Mouse (Mus musculus) cerebellum, postnatal 10 days (tissue): ENCODE data around the gene Smarcc1.
A peak's percentile ranks its signal among the peaks of the same experiment; 100 is the strongest.
"Not testable (repeated sequence)": the region's sequence is repeated elsewhere in the genome, so short reads cannot be mapped to it uniquely, and the experiment has no call there.

ENCODE experiments used
- DNase-seq, 2 experiments: peaks; one replicate each; pipeline ENCODE4 v3.0.0; 2021; ENCODE audit warnings: mixed read lengths in 2 of 2

Smarcc1 gene

DNA sequence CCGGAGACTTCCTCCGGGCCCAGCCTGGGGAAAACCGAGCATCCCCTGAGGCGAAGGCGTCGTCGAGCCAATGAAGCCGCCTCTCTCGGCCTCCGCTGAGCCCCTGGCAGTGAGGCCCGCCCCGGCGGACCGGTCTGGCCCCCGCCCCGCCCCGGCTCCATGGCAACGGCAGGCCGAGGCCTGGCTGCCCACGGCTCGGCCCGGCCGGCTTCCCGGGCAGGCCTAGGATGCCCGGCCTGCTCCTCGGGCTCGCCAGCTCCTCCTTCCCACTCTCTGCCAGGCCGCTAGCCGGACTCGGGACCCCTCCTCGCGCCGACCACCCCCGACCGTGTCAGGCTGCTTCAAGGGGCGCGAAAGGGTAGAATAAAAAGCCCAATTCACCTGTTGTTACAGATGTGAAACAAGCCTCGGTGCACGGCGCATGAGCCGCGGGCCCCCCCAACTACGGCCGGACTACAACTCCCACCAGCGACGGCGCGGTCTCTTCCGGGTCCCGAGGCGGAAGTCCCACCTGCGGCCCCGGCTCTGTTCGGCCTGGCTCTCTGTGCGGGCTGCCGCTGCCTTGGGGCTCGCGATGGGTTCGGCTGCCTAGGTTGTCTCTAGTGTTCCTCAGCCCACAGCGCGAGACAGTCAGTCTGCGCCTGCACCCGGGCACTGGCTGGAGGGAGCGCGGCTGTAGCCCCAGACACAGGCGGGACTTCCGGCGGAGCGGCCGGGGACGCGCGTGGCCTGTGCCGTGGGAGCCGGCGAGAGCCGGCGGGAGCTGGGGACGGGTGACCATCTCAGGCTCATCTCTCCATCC, at the start of gene Smarcc1:
Smarcc1 (plus strand) TSS at position 732 of the 802 bp plus-strand sequence.
- DNase-seq = peak; percentile 92 to 94

DNA sequence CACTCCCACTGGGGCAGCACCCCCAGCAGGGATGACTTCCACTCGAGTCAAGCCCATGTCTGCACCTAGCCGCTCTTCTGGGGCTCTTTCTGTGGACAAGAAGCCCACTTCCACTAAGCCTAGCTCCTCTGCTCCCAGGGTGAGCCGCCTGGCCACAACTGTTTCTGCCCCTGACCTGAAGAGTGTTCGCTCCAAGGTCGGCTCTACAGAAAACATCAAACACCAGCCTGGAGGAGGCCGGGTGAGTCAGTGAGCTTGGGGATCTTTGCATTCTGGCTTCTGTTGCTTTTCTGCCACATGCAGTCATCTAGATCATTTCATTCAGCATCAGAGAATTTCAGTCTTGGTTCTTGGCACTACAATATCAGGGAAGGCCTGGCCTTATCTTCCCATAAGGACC, 48.8 kb upstream of the Smarcc1 start:
- DNase-seq = no peak

DNA sequence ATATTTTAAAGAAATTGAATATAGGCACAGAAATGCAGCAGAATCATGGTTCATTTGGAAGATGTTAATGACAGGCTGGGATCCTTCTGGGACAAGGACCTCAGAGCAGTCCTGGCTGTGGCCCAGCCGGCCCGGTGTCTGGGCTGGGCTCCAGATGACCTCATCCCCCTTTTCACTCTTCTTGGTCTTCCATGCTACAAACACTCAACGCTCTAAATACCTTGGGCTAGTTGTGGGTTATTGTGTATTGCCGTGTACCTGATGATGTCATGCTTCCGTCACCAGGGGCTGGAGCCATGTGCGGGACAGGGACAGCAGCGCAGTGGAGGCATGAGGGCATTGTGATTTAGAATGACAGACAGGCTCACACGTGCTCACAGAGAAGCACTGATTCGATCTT, 47.1 kb upstream of the Smarcc1 start:
- peak; percentile 81 to 82 for DNase-seq

DNA sequence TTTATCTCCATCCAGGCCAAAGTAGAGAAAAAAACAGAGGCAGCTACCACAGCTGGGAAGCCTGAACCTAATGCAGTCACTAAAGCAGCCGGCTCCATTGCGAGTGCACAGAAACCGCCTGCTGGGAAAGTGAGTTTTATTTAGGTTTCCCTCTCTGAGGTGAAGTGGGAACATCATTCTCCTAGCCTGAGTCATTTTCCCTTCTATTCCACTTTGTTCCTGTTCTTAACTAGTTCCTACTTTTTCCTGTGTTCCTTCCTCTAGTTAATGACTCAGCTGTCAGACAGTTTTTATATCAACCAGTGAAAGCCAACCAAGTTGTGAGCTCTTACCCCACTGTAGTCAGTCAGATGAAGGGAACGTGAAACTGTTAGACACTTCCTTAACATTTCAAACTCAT, 46.5 kb upstream of the Smarcc1 start:
- peak in 1 of 2 experiments; percentile 9 for DNase-seq

DNA sequence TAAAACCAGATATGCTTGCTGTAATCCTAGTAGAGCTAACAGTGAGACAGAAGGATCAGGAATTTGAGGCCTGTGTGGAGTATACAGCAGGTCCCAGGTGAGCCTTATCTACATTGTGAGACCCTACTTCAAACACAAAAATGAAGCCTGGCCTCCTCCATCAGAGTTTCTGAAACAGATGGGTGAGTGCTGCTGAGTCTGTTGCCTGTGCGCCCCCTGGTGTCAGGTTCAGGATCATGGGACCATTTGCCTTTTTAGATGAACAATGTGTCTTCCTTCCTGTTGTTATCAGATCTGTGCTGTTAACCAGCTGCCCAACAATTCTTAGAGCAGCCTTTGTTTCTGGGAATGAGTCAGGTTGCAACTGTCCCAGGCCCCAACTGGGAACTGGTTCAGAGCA, 45.7 kb upstream of the Smarcc1 start:
- DNase-seq = peak; percentile 90 to 93

DNA sequence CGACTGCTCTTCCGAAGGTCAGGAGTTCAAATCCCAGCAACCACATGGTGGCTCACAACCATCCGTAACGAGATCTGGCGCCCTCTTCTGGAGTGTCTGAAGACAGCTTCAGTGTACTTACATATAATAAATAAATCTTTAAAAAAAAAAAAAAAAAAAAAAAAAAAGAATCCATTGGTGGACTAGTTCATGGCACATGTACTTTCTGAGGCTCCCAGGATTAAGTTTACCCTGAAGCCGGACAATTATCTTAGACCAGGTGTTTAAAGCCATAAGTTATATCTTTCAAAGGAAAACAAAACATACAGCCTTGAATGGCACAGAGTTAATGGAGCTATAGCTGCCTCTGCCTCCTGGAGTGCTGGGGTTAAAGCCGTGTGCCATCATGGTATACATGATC, 41.0 kb upstream of the Smarcc1 start:
- DNase-seq = not testable (repeated sequence)

DNA sequence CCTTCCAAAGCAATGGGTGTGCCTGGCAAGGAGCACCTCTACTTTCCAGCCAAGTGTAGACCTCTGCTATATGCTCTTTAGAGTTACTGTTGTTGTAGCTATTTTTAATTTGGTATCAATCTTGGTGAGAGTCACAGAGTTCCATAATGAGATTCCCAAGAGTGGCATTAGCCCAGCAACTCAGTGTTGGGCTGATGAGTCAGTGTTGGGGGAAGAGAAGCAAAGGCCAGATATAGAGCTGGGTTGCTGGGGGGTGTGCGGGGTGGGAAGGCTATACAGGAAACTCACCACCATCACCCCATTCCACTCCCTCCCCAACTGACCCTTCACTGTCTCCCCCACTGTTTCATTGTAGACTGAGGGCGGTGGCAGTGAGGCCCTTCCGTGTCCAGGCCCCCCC, 36.4 kb upstream of the Smarcc1 start:
- peak in 1 of 2 experiments; percentile 20 for DNase-seq

DNA sequence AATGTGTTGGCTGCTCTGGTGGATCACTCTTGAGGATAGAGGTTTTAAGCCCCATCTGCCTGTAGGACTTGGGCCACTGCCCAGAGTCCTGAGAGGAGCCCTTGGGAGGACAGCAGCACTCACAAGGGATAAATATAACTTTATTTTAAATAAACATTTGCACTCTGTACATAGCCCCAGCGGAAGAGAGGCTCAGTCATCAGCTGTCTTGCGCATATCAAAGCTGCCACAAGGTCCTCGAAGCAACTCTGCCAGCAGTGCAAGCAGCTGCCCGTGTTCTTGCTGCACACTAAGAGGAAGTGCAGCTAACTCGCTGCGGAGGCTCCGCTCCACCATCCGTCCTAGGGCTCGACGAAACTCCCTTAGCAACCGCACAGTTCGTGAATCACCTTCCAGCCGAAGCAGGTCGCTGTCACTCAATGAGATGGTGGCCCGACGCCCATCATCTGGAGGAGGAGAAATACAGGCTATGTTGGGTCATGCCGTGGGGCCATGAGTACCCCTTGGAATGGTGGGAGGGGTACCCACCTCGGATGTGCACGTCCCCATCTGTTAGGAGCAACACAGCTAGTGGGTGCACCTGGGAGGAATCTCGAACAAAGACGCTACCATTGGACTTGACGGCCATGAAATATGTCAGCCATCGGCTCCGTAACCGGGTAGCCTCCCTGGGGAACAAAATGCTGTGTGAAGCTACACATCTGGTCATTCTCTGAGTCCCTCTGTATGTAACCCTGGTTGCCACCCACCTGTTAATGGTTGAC, 33.1 kb upstream of the Smarcc1 start:
- DNase-seq = peak; percentile 37 to 44

DNA sequence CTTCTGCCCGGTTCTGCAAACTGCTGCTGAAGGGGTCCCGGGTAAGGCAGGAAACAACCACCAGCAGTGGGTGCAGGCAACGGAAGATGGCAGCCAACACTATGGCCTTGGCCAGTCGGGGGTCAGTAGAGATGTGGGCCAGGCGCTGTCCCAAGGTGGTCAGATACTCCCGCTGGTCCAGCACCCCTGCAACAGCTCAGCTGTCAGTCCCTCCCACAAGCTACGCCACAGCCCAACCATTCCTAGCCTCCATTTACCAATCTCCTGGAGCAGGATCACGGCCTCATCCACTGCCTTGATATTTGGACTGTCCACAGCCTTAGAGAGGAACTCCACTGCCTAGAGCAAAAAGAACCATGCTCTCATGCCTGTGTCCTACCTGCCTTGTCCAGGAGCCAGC, 31.8 kb upstream of the Smarcc1 start:
- DNase-seq = no peak

DNA sequence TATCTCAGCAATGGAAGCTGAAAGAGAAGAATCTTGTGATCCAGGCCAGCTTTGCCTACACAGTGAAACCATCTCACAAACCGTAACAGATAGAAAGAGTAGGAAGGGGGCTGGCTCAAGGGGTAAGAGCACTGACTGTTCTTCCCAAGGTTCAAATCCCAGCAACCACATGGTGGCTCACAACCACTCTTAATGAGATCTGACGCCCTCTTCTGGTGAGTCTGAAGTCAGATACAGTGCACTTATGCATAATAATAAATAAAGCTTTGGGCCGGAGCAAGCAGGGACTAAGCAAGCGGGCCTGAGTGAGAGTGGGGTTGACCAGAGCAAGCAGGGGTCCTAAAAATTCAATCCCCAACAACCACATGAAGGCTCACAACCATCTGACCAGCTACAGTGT, 24.2 kb upstream of the Smarcc1 start:
- DNase-seq = peak; percentile 30 to 34

DNA sequence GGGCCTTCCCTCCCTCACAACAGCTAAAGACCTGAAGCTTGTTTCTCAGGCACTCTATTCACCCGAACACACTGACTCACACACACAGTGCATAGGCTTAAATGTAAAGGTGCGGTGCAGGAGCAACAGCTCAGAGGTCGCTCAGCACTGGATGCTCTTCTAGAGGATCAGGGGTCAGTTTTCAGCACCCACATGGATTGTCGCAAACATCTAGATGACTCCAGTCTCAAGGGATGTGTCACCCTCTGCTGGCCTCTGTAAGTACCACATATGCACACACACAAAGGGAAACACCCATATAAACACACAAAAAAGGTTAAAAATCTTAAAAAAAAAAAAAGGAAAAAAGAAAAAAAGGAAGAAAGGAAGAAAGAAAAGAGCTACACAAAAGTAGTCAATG, 22.7 kb upstream of the Smarcc1 start:
- no peak for DNase-seq

DNA sequence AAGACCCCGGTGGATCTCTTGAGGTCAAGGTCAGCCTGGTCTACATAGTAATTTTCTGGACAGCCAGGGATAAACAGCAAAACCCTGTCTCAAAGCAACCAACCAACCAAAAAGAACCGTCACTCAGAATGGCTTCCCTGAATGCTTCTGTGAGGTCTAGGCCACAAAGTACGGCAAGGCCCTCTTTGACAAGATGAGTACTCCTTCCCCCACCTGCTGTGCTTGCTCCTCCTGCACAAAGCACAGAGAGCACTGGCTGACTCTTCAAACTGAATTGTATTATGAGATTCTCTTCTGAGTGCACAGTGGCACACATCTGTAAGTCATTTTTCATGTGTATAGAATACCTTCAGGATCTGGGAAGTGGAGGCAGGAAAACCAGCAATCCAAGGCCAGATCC, 19.7 kb upstream of the Smarcc1 start:
- no peak for DNase-seq

DNA sequence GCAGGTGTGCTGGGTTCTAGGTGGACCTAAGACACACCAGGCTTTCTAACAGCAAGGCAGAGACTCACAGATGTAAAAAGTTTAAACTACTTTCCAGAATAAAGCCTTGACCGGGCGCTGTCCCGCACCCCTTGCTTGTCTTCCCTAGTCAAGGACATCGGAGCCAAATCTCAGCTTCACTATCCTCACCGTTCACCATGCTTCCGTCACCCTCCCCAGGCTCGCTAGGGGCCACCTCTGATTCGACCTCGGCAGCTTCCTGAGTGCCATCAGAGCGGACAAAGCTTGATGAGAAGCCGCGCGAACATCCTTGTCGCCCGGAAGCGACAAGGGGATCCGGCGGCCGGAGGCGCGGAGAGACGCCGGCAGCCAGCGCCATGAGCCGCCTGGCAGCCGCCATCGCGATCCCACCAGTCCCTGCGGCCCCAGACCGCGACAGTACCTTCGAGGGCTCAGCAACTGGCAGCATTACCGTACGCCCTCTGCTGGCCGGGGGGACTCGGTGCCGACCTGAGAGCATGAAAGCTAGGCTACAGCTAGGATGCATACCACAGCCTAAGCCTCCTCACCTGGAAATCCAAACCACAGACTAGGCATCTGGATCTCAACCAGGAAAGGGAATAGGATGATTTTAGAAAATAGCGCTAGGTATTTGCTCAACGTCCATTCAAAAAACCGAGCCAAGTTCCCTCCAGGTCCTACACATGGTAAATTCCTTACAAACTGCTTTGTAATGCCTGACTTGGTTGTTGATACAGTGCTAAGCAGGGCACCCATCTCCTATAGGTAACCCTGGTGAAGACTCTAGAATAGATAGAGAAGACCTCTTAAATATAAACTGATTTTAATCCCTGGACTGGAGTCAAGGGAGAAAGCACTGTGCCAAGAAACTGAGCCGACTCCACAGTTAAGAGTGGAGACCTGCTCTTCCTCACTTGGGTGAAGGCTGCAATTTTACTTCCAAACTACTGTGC, 16.6 kb upstream of the Smarcc1 start:
- DNase-seq = peak; percentile 98

DNA sequence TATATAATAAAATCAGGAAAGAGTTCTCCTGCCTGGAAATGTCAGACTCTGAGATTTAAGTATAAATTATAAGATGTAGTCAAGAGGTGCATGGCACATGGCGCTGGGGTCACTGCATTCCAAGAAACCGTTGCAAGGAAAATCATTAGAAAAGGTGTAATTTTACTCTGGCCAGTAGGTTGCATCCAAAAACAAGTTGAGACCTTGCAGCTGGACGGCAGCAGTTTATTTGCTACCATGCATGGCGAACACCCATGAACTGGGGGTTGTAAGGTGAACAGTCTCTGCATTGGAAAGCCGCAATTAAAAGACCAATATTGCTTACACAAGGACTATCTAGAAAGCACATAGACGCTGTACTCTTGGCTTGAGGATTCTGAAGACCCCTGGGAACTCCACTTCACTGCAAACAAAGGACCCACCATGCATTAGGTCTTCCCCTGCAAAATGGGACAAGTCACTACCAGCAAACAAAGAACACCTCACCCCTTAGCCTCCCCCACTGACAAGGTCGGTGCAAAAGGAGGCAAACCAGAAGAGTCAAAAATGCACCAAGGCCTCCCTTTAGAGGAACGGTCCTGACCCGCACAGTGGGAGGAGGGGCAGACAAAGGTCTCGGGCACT, 1.0 kb upstream of the Smarcc1 start:
- no peak for DNase-seq

DNA sequence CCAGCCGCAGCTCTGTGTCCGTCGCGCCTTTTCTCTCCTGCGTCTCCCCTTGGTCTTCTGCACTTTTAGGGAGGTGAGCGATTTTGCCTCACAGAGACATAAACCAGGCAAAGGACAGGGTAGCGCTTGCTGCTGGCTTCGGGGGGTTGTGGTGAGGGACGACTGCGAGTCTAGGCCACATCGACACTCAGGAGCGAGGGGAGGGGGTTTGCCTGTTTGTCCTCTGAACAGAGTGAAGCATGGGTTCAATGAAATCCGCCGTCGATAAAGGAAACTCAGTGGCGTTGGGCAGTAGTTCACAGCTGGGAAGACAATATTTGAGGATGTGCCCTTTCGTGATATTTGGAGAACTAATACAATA, 251 bp downstream of the Smarcc1 start, which contains the start of gene Dhx30:
Dhx30 (minus strand) TSS at position 52 of the 361 bp plus-strand sequence.
- DNase-seq = no peak

DNA sequence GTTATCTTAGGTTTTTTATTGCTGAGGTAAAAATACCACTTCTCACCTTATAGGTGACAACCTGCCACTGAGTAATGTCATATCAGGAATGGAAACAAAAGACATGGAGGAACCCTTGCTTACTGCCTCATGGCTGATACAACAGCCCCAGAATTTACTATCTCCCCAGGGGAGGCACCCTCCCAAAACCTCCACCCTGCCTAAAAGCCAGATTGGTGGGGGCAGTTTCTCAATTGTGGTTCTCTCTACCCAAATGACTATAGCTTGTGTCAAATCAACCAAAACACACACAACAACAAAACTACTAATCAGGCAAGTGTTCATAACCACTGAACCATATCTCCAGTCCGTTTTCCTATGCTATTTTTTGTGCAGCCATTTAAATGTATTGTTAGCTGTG, 741 bp downstream of the Smarcc1 start:
- DNase-seq = no peak

DNA sequence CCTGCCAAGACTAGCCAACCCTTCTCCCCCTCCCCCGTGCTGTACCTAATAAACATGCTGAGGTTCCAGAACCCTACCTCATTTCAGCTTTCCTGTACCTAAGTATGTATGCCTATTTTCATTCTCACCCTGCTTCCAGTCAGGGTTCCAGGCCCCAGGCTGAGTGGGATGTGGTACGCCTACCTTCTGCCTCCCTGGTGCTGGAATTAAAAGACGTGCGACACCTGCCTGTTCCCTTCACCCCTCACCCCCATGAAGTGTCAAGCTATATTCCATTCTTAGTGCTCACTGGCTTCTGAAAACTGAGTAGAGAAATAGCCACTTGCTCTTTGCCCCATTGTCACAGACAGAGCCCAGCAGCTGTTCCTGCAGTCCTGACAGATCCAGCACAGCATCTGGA, 3.9 kb downstream of the Smarcc1 start:
- DNase-seq = no peak

DNA sequence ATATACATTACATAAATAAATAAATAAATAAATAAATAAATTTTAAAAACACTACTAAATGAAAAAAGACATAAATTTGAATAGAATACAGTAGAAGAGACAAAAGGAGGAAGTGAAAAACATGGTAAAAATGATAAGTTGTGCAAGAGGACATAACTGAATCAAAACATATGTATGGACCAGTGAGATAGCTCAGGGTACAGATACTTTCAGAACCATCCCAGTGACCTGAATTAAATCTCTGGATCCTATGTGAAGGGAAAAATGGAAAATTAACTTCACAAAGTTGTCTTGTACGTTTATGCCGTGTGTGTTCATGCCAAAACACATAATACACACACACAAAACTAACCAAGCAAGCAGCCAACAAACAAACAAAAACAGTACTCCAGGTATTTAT, 5.8 kb downstream of the Smarcc1 start:
- DNase-seq = no peak

DNA sequence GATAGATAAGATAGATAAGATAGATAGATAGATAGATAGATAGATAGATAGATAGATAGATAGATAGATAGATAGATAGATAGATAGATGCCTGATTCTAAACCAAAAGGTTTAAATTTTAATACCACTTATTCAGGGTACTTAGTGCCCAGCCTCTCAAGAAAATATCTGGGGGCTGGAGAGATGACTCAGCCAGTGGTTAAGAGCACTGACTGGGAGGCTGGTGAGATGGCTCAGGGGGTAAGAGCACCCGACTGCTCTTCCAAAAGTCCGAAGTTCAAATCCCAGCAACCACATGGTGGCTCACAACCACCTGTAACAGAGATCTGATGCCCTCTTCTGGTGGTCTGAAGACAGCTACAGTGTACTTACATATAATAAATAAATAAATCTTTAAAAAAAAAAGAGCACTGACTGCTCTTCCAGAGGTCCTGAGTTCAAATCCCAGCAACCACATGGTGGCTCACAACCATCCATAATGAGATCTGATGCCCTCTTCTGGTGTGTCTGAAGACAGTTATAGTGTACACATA, 6.6 kb downstream of the Smarcc1 start:
- DNase-seq = not testable (repeated sequence)

DNA sequence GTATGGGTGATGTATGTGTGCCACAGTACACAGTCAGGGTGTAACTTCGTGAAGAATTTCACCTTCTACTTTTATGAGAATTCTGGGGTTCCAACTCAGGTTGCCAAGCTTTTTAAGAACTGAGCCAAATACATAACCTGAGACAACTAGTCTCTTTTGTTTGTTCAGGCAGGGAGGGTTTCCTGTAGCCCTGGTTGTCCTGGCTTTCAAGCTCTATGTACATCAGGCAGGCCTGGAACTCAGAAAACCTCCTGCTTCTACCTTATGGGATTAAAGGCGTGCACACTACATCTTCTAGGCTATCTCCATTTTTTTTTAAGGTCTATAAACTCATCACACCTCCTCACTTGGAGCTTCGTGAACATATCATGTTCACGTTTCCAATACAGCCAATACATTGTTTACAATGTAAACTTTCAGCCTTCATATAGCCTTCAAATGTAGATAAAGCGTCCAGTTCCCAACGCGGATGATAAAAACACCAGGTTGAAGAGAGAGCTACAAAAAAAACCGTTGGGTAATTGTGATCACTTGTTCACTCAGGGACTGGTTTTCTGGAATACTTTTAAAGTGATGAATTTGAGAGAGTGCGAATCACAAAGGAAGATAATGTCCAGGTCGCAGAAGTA, 13.5 kb downstream of the Smarcc1 start:
- peak in 1 of 2 experiments; percentile 13 for DNase-seq

DNA sequence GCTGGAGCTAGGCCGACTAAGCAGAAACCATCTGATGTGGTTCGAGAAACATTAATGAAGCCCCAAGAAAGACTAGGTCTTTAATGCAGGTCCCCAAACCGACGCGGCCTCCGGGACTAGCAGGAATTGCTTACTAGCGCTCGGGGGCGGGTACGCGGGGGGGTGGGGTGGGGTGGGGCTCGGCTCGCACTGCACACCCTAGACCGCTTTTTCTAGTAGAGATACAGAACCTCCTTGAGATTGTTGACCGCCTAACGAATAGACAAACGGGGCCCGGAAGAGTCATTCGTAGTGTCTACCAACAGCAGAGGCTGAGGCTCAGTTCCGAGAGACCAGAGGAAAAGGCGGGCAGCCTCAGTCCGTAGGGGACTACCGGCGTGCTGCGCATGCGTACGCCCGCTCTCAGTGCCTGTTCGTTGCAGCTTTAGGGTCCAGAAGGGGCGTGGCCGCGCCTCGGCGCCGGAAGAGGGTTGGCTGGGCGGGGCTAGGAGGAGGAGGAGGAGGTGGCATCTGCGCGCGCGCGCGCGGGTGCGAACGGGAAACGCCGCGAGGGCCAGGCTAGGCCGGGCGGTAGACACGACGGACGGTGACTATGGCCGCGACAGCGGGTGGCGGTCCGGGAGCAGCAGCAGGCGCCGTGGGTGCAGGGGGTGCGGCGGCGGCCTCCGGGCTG, 14.2 kb downstream of the Smarcc1 start:
- DNase-seq = peak; percentile 100
